Mouse (Mus musculus): ENCODE data around the gene Atp2b2. TPM values are rescaled to one million over a fixed set of nuclear protein-coding genes. Genes with fewer than 3 reads are reported as not detected.

Atp2b2 gene
- polyA plus RNA-seq, 1 experiment from 2014 or later, result 1.2 TPM

DNA sequence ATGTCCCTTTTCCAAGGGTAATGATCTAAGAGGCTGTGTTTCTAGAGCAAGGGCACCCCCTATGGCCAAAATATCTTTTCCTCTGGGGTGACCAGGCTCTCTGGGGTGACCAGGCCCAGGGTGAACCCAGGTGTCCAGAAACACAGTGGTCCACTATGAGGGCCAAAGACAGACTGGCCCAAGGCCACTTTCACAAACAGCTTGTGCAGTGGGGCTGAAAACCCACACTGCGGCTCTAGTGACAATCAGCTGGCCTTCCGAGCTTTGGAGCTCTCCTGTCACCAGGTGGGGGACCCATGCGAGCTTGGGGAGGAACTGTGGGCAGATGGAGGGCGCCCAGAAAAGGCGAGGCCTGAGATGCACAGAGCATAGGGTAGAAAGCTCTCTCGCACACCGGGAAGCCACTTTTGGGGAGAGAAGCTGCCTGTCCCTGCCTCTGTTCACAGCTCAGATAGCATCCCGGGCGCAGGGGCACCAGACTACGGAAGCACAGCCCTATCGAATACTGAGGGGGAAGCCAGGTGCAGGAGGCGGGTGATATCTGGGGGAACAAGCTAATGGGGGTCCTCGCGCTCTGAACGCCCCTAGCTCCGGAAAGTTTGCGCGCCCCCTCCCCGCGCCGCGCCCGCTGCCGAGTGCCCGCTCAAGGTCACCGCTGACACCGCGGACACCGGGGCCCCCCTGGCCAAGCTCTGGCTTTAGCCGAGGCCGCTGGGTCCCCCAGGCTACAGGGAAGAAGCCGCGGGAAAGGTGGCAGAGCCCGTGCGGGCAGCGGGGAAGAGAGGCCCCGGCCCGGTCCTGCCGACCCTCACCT is 1.1 kb downstream of the Atp2b2 start:
- H3K27me3 ChIP-seq (replicated peaks; ENCODE audit: control insufficient read depth, insufficient read depth, low read length), result peaks cover 68% of the 10 kb centered on the region
- no peak for ATAC-seq (replicated peaks; ENCODE audit: low FRiP score, low TSS enrichment, low read depth)

DNA sequence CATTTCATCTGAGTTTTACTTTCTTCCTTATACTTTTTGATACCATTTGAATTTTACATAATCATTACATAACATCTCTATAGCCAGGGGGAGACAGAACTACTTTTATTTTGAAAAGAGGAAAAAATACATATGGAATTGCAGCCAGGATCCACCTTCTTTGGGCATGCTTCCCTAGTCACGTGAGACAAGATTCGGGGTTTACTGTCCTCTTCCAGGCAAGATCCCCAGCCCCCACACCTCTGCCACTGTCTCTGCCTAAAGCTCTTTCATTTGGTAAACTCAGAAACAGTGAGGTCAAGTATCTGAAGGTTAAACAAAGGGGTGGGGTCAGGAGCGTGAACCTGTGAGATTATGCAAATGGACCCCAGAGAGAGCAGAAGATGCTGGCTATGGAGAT is 6.7 kb downstream of the Atp2b2 start:
- Histone ChIP-seq H3K4me2 (ENCODE audit: low read length) (no peak overlapping the region), H3K36me3 (ENCODE audit: control insufficient read depth, insufficient read depth, low read length) (no peaks in the 10 kb centered on the region), H3K27ac (ENCODE audit: low read depth) (no peak overlapping the region), H3K4me1 (replicated peaks; ENCODE audit: control insufficient read depth, insufficient read depth, low read length) (no peaks in the 10 kb centered on the region), H3K9ac (ENCODE audit: low read length) (no peak overlapping the region), H3K27me3 (replicated peaks; ENCODE audit: control insufficient read depth, insufficient read depth, low read length) (peaks cover 24% of the 10 kb centered on the region), H3K4me3 (ENCODE audit: low read depth, low read length) (no peak overlapping the region), H3K9me3 (ENCODE audit: control insufficient read depth, low read length) (no peaks in the 10 kb centered on the region)
- WGBS, result 52% methylated on average over 3 of the region's 3 CpGs
- no peak for DNase-seq (ENCODE audit: low spot score)
- no peak for ATAC-seq (replicated peaks; ENCODE audit: low FRiP score, low TSS enrichment, low read depth)

More for the DNA sequence above, 1.1 kb downstream of the Atp2b2 start:
- no peak overlapping the region for H3K27ac ChIP-seq (ENCODE audit: low read depth)
- H3K9me3 ChIP-seq (ENCODE audit: control insufficient read depth, low read length), result no peaks in the 10 kb centered on the region
- peak; percentile 52 for DNase-seq (ENCODE audit: low spot score)
- H3K36me3 ChIP-seq (ENCODE audit: control insufficient read depth, insufficient read depth, low read length), result no peaks in the 10 kb centered on the region
- WGBS, result under 1% methylated on average over 39 of the region's 39 CpGs
- H3K4me1 ChIP-seq (replicated peaks; ENCODE audit: control insufficient read depth, insufficient read depth, low read length), result no peaks in the 10 kb centered on the region
- peak overlapping the region; percentile 61 for H3K4me2 ChIP-seq (ENCODE audit: low read length)
- H3K4me3 ChIP-seq (ENCODE audit: low read depth, low read length), result peak overlapping the region; percentile 33
- H3K9ac ChIP-seq (ENCODE audit: low read length), result no peak overlapping the region

DNA sequence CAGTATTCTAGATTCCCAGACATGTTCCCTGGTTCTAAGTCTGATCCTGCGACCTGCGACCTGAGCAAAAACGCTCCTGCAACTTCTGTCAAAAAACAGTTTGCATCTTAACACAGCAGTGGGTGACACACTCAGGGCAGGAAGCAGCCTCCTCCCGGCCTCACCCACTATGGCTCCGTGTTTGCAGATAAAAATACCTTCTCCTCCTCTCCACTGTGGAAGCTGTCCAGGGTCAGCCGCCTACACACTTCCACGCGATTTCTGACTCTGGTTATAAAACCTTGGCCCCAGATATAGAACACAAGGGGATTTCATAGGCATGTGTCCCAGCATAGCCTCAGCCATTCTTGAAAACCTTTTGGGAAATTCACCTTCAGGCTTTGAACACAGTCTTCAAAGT is 9.6 kb downstream of the Atp2b2 start:
- Histone ChIP-seq H3K9me3 (ENCODE audit: control insufficient read depth, low read length) (no peaks in the 10 kb centered on the region), H3K4me3 (ENCODE audit: low read depth, low read length) (no peak overlapping the region), H3K36me3 (ENCODE audit: control insufficient read depth, insufficient read depth, low read length) (no peaks in the 10 kb centered on the region), H3K9ac (ENCODE audit: low read length) (no peak overlapping the region), H3K27me3 (replicated peaks; ENCODE audit: control insufficient read depth, insufficient read depth, low read length) (0 out of 2 replicates have a peak, but pooled peaks cover 6% of the 10 kb centered on the region), H3K4me1 (replicated peaks; ENCODE audit: control insufficient read depth, insufficient read depth, low read length) (no peaks in the 10 kb centered on the region), H3K4me2 (ENCODE audit: low read length) (no peak overlapping the region), H3K27ac (ENCODE audit: low read depth) (no peak overlapping the region)
- ATAC-seq (replicated peaks; ENCODE audit: low FRiP score, low TSS enrichment, low read depth) (no peak), DNase-seq (ENCODE audit: low spot score) (no peak)
- 67% methylated on average over 8 of the region's 8 CpGs for WGBS

DNA sequence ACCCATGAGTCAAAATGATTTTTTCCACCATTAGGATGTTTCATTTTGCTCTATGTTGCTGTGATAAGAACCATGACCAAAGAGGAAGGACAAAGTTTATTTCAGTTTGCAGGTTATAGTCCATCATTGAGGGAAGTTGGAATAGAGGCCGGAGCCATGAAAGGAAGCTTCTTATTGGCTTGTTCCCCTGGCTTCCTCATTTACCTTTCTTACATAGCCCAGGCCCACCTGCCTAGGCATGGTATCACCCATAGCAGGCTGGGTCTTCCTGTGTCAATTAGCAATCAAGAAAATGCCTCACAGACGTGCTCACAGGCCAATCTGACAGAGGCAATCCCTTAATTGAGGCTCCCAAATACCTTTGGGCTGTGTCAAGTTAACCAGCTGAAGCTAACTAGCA is 18.6 kb downstream of the Atp2b2 start:
- 59% methylated on average over 2 of the region's 2 CpGs for WGBS
- no peak overlapping the region for H3K27ac ChIP-seq (ENCODE audit: low read depth)
- ATAC-seq (replicated peaks; ENCODE audit: low FRiP score, low TSS enrichment, low read depth), result no peak

DNA sequence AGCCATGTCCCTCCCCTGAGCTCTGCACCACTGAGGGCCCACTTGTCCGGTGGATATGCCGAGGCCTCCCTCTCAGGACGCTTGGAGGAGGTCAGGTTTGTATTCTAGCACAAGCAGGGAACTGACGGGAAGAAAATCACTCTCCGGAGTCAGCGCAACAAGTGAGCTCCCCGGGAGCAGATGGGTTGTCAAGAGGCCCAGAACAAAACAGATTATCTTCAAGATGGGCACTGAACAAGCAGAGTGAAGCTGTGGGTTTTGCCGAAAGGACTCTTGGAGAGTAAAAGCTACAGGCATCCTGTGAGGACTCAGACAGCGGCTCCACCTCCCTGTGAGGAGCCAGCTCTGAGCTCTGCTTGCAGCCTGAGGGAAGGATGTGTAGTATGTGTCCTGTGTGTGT is 20.3 kb downstream of the Atp2b2 start:
- Histone ChIP-seq H3K4me3 (ENCODE audit: low read depth, low read length) (no peak overlapping the region), H3K27me3 (replicated peaks; ENCODE audit: control insufficient read depth, insufficient read depth, low read length) (no peaks in the 10 kb centered on the region), H3K27ac (ENCODE audit: low read depth) (no peak overlapping the region), H3K36me3 (ENCODE audit: control insufficient read depth, insufficient read depth, low read length) (no peaks in the 10 kb centered on the region), H3K4me1 (replicated peaks; ENCODE audit: control insufficient read depth, insufficient read depth, low read length) (no peaks in the 10 kb centered on the region), H3K9me3 (ENCODE audit: control insufficient read depth, low read length) (no peaks in the 10 kb centered on the region), H3K4me2 (ENCODE audit: low read length) (no peak overlapping the region), H3K9ac (ENCODE audit: low read length) (no peak overlapping the region)
- WGBS, result 81% methylated on average over 9 of the region's 9 CpGs
- DNase-seq (ENCODE audit: low spot score), result no peak
- ATAC-seq (replicated peaks; ENCODE audit: low FRiP score, low TSS enrichment, low read depth), result no peak

More for the DNA sequence above, 18.6 kb downstream of the Atp2b2 start:
- no peak overlapping the region for H3K4me3 ChIP-seq (ENCODE audit: low read depth, low read length)
- H3K9ac ChIP-seq (ENCODE audit: low read length), result no peak overlapping the region
- H3K36me3 ChIP-seq (ENCODE audit: control insufficient read depth, insufficient read depth, low read length), result no peaks in the 10 kb centered on the region
- no peaks in the 10 kb centered on the region for H3K4me1 ChIP-seq (replicated peaks; ENCODE audit: control insufficient read depth, insufficient read depth, low read length)
- no peak overlapping the region for H3K4me2 ChIP-seq (ENCODE audit: low read length)
- no peak for DNase-seq (ENCODE audit: low spot score)
- no peaks in the 10 kb centered on the region for H3K27me3 ChIP-seq (replicated peaks; ENCODE audit: control insufficient read depth, insufficient read depth, low read length)
- H3K9me3 ChIP-seq (ENCODE audit: control insufficient read depth, low read length), result no peaks in the 10 kb centered on the region

DNA sequence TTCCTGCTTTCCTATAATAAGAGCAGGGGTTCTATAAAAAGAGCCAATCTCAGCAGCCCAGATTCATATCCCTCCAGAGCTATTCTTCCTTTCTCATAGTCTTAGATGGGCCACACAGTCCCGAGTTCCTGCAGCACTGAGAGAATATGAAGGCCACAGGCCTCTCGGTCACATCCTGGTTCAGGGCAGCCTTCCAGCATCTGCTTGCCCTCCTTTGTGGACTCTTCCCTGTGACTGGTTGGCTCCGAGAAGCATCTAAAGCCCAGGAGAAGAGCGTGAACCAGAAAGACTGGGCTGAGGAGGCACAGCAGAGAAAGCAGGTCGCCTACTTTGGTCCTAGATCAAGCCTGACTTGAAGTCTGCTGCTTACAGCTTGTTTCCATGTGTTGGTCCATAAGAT is 28.6 kb downstream of the Atp2b2 start:
- Histone ChIP-seq H3K27ac (ENCODE audit: low read depth) (no peak overlapping the region), H3K9me3 (ENCODE audit: control insufficient read depth, low read length) (no peaks in the 10 kb centered on the region), H3K4me2 (ENCODE audit: low read length) (no peak overlapping the region), H3K9ac (ENCODE audit: low read length) (no peak overlapping the region), H3K27me3 (replicated peaks; ENCODE audit: control insufficient read depth, insufficient read depth, low read length) (no peaks in the 10 kb centered on the region), H3K4me1 (replicated peaks; ENCODE audit: control insufficient read depth, insufficient read depth, low read length) (no peaks in the 10 kb centered on the region), H3K36me3 (ENCODE audit: control insufficient read depth, insufficient read depth, low read length) (no peaks in the 10 kb centered on the region), H3K4me3 (ENCODE audit: low read depth, low read length) (no peak overlapping the region)
- no peak for DNase-seq (ENCODE audit: low spot score)
- WGBS, result 70% methylated on average over 5 of the region's 5 CpGs
- ATAC-seq (replicated peaks; ENCODE audit: low FRiP score, low TSS enrichment, low read depth), result no peak

DNA sequence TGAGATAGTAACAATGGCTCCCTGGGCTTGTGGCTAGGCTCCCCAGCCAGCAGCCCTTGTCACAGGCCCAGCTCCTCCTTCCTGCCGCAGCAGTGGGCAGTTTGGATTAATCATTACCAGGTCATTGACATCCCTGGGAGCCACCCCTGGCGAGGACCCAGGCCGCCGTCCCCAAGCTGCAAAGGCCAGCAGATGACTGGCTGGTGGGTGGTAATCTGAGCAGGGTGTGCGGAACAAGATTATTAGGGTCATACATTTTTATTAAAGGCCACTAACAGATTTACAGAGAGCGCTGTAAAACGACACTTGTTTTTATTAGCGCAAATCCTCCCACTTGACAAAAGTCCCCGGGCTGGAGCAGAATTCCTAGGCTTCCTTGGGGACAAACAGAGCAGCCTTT is 29.6 kb downstream of the Atp2b2 start:
- ATAC-seq (replicated peaks; ENCODE audit: low FRiP score, low TSS enrichment, low read depth), result peak; percentile 86
- no peaks in the 10 kb centered on the region for H3K36me3 ChIP-seq (ENCODE audit: control insufficient read depth, insufficient read depth, low read length)
- H3K27me3 ChIP-seq (replicated peaks; ENCODE audit: control insufficient read depth, insufficient read depth, low read length), result no peaks in the 10 kb centered on the region
- no peak overlapping the region for H3K27ac ChIP-seq (ENCODE audit: low read depth)
- no peak overlapping the region for H3K4me2 ChIP-seq (ENCODE audit: low read length)
- H3K9ac ChIP-seq (ENCODE audit: low read length), result no peak overlapping the region
- H3K4me3 ChIP-seq (ENCODE audit: low read depth, low read length), result no peak overlapping the region
- H3K4me1 ChIP-seq (replicated peaks; ENCODE audit: control insufficient read depth, insufficient read depth, low read length), result no peaks in the 10 kb centered on the region
- WGBS, result 9% methylated on average over 9 of the region's 9 CpGs
- H3K9me3 ChIP-seq (ENCODE audit: control insufficient read depth, low read length), result no peaks in the 10 kb centered on the region
- DNase-seq (ENCODE audit: low spot score), result peak; percentile 59

DNA sequence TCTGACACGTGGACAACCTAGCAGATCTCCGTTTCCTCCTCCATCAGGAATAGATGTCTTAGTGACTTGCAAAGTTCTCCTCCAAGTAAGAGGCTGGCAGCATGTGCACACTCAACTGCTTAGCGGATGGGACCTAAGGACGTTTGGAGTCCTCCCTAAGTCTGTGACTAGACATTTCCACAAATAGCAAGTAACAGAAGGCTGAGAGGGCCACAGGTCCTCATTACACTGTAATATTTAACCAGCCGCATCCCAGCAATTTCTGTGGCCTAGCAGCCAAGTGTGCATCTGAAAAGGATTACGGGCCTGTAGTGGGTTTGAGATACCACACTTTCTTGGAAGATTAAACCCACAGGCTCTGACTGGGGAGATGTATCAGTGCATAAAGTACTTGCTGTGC is 30.4 kb downstream of the Atp2b2 start:
- ATAC-seq (replicated peaks; ENCODE audit: low FRiP score, low TSS enrichment, low read depth) (no peak), DNase-seq (ENCODE audit: low spot score) (no peak)
- Histone ChIP-seq H3K27ac (ENCODE audit: low read depth) (no peak overlapping the region), H3K9me3 (ENCODE audit: control insufficient read depth, low read length) (no peaks in the 10 kb centered on the region), H3K27me3 (replicated peaks; ENCODE audit: control insufficient read depth, insufficient read depth, low read length) (no peaks in the 10 kb centered on the region), H3K4me3 (ENCODE audit: low read depth, low read length) (no peak overlapping the region), H3K4me2 (ENCODE audit: low read length) (no peak overlapping the region), H3K4me1 (replicated peaks; ENCODE audit: control insufficient read depth, insufficient read depth, low read length) (no peaks in the 10 kb centered on the region), H3K9ac (ENCODE audit: low read length) (no peak overlapping the region), H3K36me3 (ENCODE audit: control insufficient read depth, insufficient read depth, low read length) (no peaks in the 10 kb centered on the region)
- WGBS, result 83% methylated on average over 6 of the region's 6 CpGs

DNA sequence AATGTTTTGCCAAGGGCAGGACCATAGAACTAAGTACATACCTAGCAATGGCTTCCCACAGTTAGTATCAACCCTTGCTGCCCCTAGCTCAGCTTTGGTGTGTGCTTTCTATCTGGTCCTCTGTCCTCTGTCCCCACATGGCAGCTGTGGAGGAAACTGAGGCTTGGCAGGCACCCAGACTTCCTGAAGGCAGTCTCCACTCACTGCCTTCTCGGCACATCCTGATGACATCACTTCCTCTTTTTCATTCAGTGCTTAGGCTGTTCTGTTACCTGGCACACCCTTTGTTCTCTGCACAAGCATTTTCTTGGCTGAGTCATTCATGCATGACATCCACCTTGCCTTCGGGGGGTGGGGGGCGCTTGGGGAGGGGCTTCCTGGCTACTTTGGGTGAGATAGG is 38.6 kb downstream of the Atp2b2 start:
- ATAC-seq (replicated peaks; ENCODE audit: low FRiP score, low TSS enrichment, low read depth) (no peak), DNase-seq (ENCODE audit: low spot score) (no peak)
- no peak overlapping the region for H3K4me3 ChIP-seq (ENCODE audit: low read depth, low read length)
- H3K27me3 ChIP-seq (replicated peaks; ENCODE audit: control insufficient read depth, insufficient read depth, low read length), result no peaks in the 10 kb centered on the region
- no peak overlapping the region for H3K27ac ChIP-seq (ENCODE audit: low read depth)
- no peak overlapping the region for H3K9ac ChIP-seq (ENCODE audit: low read length)
- 63% methylated on average over 3 of the region's 3 CpGs for WGBS
- H3K36me3 ChIP-seq (ENCODE audit: control insufficient read depth, insufficient read depth, low read length), result no peaks in the 10 kb centered on the region
- no peaks in the 10 kb centered on the region for H3K4me1 ChIP-seq (replicated peaks; ENCODE audit: control insufficient read depth, insufficient read depth, low read length)
- H3K4me2 ChIP-seq (ENCODE audit: low read length), result no peak overlapping the region
- no peaks in the 10 kb centered on the region for H3K9me3 ChIP-seq (ENCODE audit: control insufficient read depth, low read length)
